Mouse (Mus musculus): ENCODE results near the gene Olfr469. TPM values are rescaled to one million over a fixed set of nuclear protein-coding genes. Genes with fewer than 3 reads are reported as not detected.
"Not testable (repeated sequence)": the region's sequence is repeated elsewhere in the genome, so short reads cannot be mapped to it uniquely, and the experiment has no call there.

The Olfr469 gene
- polyA plus RNA-seq (2014; fragmentation: Nextera tagmentation; extraction: Ambion mirVana): not detected in 2 replicates

DNA sequence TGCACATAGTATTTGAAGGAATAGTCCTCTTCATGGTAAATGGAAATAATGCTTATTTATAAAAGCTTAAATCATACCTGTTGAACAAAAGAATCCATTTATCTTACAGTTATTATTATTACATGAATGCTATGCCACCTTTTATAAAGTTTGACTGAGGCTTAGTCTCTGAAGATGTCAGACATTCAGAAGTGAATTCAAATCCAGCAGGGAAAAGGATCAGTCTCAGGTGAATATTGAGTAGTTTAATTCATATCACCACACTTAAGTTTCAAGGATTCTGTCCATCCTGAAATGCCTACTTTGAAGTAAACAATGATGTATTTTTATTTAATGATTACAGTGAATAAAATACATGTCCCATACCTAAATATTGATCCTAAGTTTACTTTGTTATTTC is at the start of gene Olfr469:
Olfr469 (minus strand) TSS at position 101 of the 400 bp plus-strand sequence.
- not testable (repeated sequence) for H3K4me1 ChIP-seq (ENCODE audit: control insufficient read depth, insufficient read depth, low read length); H3K4me2 ChIP-seq (replicated peaks; ENCODE audit: low read depth, low read length); H3K36me3 ChIP-seq (ENCODE audit: control insufficient read depth, insufficient read depth, low read length); H3K27me3 ChIP-seq (ENCODE audit: control insufficient read depth, insufficient read depth, low read length); H3K9ac ChIP-seq (replicated peaks; ENCODE audit: low read depth, low read length); ATAC-seq (ENCODE audit: insufficient number of reproducible peaks, insufficient read depth, low FRiP score, low read depth); H3K4me3 ChIP-seq (ENCODE audit: low read depth, low read length); H3K9me3 ChIP-seq (ENCODE audit: control insufficient read depth, low read depth, low read length); H3K27ac ChIP-seq (ENCODE audit: low read length)

DNA sequence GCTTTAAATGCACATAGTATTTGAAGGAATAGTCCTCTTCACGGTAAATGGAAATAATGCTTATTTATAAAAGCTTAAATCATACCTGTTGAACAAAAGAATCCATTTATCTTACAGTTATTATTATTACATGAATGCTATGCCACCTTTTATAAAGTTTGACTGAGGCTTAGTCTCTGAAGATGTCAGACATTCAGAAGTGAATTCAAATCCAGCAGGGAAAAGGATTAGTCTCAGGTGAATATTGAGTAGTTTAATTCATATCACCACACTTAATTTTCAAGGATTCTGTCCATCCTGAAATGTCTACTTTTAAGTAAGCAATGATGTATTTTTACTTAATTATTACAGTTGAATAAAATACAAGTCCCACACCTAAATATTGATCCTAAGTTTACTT is 22.0 kb upstream of the Olfr469 start, which contains the start of gene Olfr470:
Olfr470 (minus strand) TSS at position 101 of the 400 bp plus-strand sequence.
- 70% methylated on average over 1 of the region's 1 CpGs for WGBS
- not testable (repeated sequence) for H3K36me3 ChIP-seq (ENCODE audit: control insufficient read depth, insufficient read depth, low read length); H3K4me3 ChIP-seq (ENCODE audit: low read depth, low read length); H3K9me3 ChIP-seq (ENCODE audit: control insufficient read depth, low read depth, low read length); H3K27ac ChIP-seq (ENCODE audit: low read length); H3K27me3 ChIP-seq (ENCODE audit: control insufficient read depth, insufficient read depth, low read length); ATAC-seq (ENCODE audit: insufficient number of reproducible peaks, insufficient read depth, low FRiP score, low read depth); H3K4me1 ChIP-seq (ENCODE audit: control insufficient read depth, insufficient read depth, low read length); H3K9ac ChIP-seq (replicated peaks; ENCODE audit: low read depth, low read length); H3K4me2 ChIP-seq (replicated peaks; ENCODE audit: low read depth, low read length)

DNA sequence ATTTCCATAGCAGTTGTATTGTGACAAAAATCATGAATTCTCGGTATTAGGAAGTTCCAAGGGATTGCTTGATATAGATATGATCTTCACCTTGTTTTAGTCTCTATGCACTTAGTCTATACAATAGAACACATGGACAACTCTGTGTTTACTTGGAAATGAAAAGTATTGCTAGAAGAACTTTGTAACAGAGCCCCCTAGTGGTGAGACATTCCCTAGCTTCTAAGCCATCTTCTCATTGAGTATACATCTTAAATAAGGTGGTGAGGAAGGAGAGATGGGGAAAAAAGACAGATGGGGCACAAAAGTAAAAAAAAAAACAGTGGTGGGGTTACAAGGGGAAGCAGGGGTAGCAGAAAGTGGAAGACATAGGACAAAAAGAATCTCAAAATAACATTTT is 16.4 kb upstream of the Olfr469 start:
- no peak for ATAC-seq (ENCODE audit: insufficient number of reproducible peaks, insufficient read depth, low FRiP score, low read depth)

DNA sequence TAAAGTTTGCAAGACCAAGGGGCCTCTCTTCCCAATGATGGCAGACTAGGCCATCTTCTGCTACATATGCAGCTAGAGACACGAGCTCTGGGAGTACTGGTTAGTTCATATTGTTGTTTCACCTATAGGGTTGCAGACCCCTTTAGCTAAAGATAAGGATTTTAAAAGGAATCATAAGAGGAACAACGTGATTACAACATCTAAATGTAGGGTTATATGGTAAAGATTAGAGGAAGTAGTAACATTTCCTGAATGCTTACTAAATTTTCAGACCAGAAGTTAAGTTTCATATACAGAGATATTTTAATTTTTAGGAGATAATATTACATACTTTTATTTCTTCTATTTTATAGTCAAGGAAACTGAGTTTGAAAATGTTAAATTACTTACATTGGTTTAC is 1.5 kb downstream of the Olfr469 start:
- not testable (repeated sequence) for H3K36me3 ChIP-seq (ENCODE audit: control insufficient read depth, insufficient read depth, low read length); H3K27ac ChIP-seq (ENCODE audit: low read length); H3K4me3 ChIP-seq (ENCODE audit: low read depth, low read length); ATAC-seq (ENCODE audit: insufficient number of reproducible peaks, insufficient read depth, low FRiP score, low read depth); H3K4me1 ChIP-seq (ENCODE audit: control insufficient read depth, insufficient read depth, low read length); H3K27me3 ChIP-seq (ENCODE audit: control insufficient read depth, insufficient read depth, low read length); H3K4me2 ChIP-seq (replicated peaks; ENCODE audit: low read depth, low read length); H3K9ac ChIP-seq (replicated peaks; ENCODE audit: low read depth, low read length); H3K9me3 ChIP-seq (ENCODE audit: control insufficient read depth, low read depth, low read length)
- 57% methylated on average over 2 of the region's 2 CpGs for WGBS

More for the DNA sequence above, 16.4 kb upstream of the Olfr469 start:
- Histone ChIP-seq H3K4me1 (ENCODE audit: control insufficient read depth, insufficient read depth, low read length) (no peaks in the 10 kb centered on the region), H3K9me3 (ENCODE audit: control insufficient read depth, low read depth, low read length) (no peaks in the 10 kb centered on the region), H3K27me3 (ENCODE audit: control insufficient read depth, insufficient read depth, low read length) (no peaks in the 10 kb centered on the region), H3K36me3 (ENCODE audit: control insufficient read depth, insufficient read depth, low read length) (no peaks in the 10 kb centered on the region), H3K27ac (ENCODE audit: low read length) (no peak overlapping the region), H3K9ac (replicated peaks; ENCODE audit: low read depth, low read length) (no peak overlapping the region), H3K4me3 (ENCODE audit: low read depth, low read length) (no peak overlapping the region), H3K4me2 (replicated peaks; ENCODE audit: low read depth, low read length) (no peak overlapping the region)
- WGBS: 82% methylated on average over 1 of the region's 1 CpGs

DNA sequence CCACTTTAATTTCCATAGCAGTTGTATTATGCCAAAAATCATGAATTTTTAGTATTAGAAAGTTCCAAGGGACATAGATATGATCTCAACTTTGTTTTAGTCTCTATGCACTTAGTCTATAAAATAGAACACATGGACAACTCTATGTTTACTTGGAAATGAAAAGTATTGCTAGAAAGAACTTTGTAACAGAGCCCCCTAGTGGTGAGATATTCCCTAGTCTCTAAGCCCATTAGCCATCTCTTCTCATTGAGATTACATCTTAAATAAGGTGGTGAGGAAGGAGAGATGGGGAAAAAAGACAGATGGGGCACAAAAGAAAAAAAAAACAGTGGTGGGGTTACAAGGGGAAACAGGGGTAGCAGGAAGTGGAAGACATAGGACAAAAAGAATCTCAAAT is 5.9 kb downstream of the Olfr469 start:
- Histone ChIP-seq H3K9ac (replicated peaks; ENCODE audit: low read depth, low read length) (no peak overlapping the region), H3K4me1 (ENCODE audit: control insufficient read depth, insufficient read depth, low read length) (no peaks in the 10 kb centered on the region), H3K27ac (ENCODE audit: low read length) (no peak overlapping the region), H3K4me2 (replicated peaks; ENCODE audit: low read depth, low read length) (no peak overlapping the region), H3K27me3 (ENCODE audit: control insufficient read depth, insufficient read depth, low read length) (no peaks in the 10 kb centered on the region), H3K36me3 (ENCODE audit: control insufficient read depth, insufficient read depth, low read length) (no peaks in the 10 kb centered on the region), H3K4me3 (ENCODE audit: low read depth, low read length) (no peak overlapping the region), H3K9me3 (ENCODE audit: control insufficient read depth, low read depth, low read length) (no peaks in the 10 kb centered on the region)
- no peak for ATAC-seq (ENCODE audit: insufficient number of reproducible peaks, insufficient read depth, low FRiP score, low read depth)

- Histone ChIP-seq H3K27me3 (ENCODE audit: control insufficient read depth, insufficient read depth, low read length) (no peaks in the 10 kb centered on the region), H3K4me1 (ENCODE audit: control insufficient read depth, insufficient read depth, low read length) (no peaks in the 10 kb centered on the region), H3K4me2 (replicated peaks; ENCODE audit: low read depth, low read length) (no peak within 1 kb of the TSS), H3K27ac (ENCODE audit: low read length) (no peak within 1 kb of the TSS), H3K9me3 (ENCODE audit: control insufficient read depth, low read depth, low read length) (no peaks in the 10 kb centered on the region), H3K4me3 (ENCODE audit: low read depth, low read length) (no peak within 1 kb of the TSS), H3K36me3 (ENCODE audit: control insufficient read depth, insufficient read depth, low read length) (no peaks in the 10 kb centered on the region), H3K9ac (replicated peaks; ENCODE audit: low read depth, low read length) (no peak within 1 kb of the TSS)
- no peak for ATAC-seq (ENCODE audit: insufficient number of reproducible peaks, insufficient read depth, low FRiP score, low read depth)
These were observed 13.4 kb downstream of the Olfr469 start, which contains the start of gene Olfr467 for GRCm38 (mm10) chr7:107811963-107812362. Gene Olfr467, plus strand, starts transcription at chr7:107812263.

DNA sequence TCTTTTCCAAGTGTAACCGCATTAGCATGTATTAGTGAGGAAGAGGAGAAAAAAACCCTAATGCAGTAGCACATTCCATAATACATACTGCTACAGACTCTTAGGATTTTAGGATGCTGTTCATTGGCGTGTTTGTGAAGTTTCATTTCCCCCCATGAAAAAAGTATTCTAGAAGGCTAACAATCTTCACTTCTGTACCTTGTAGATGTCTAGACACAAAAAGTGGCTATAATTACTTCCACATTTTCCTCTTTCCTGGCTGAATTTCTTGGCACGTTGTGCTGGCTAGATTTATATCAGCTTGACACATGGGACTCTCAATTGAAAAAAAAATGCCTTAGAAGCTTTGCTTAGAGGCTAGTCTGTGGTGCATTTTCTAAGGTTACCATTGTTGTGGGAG is 23.2 kb downstream of the Olfr469 start:
- WGBS: 73% methylated on average over 3 of the region's 3 CpGs
- H3K4me1 ChIP-seq (ENCODE audit: control insufficient read depth, insufficient read depth, low read length): no peaks in the 10 kb centered on the region
- H3K9ac ChIP-seq (replicated peaks; ENCODE audit: low read depth, low read length): no peak overlapping the region
- H3K27ac ChIP-seq (ENCODE audit: low read length): no peak overlapping the region
- no peaks in the 10 kb centered on the region for H3K27me3 ChIP-seq (ENCODE audit: control insufficient read depth, insufficient read depth, low read length)
- no peak for ATAC-seq (ENCODE audit: insufficient number of reproducible peaks, insufficient read depth, low FRiP score, low read depth)
- H3K4me2 ChIP-seq (replicated peaks; ENCODE audit: low read depth, low read length): no peak overlapping the region
- no peak overlapping the region for H3K4me3 ChIP-seq (ENCODE audit: low read depth, low read length)
- H3K36me3 ChIP-seq (ENCODE audit: control insufficient read depth, insufficient read depth, low read length): no peaks in the 10 kb centered on the region
- no peaks in the 10 kb centered on the region; the same call in 1 of the 2 replicates for H3K9me3 ChIP-seq (ENCODE audit: control insufficient read depth, low read depth, low read length)

DNA sequence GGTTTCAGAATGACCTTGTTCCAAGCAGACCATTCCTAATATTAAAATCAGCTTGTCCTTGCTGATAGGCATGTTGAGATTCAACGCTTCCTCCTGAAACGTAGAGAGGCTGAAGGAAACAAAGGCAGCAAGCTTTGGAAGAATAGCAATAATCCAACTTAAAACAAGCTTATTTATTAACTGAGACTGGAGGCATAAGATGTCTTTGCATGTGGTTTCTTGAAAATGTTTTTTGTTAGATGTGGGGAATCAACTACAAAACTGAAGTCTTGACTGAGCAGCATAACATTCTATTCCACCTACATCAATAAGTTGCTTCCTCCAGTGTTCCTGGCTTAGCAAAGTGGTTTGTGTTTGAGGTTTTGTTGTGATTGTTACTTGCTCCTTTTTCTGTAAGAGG is 24.2 kb downstream of the Olfr469 start, which contains the start of gene Ovch2:
Ovch2 (minus strand) TSS at position 101 of the 400 bp plus-strand sequence.
- Histone ChIP-seq H3K4me3 (ENCODE audit: low read depth, low read length) (no peak within 1 kb of the TSS), H3K4me2 (replicated peaks; ENCODE audit: low read depth, low read length) (no peak within 1 kb of the TSS), H3K36me3 (ENCODE audit: control insufficient read depth, insufficient read depth, low read length) (no peaks in the 10 kb centered on the region), H3K9ac (replicated peaks; ENCODE audit: low read depth, low read length) (no peak within 1 kb of the TSS), H3K9me3 (ENCODE audit: control insufficient read depth, low read depth, low read length) (no peaks in the 10 kb centered on the region; the same call in 1 of the 2 replicates), H3K27me3 (ENCODE audit: control insufficient read depth, insufficient read depth, low read length) (no peaks in the 10 kb centered on the region), H3K4me1 (ENCODE audit: control insufficient read depth, insufficient read depth, low read length) (no peaks in the 10 kb centered on the region), H3K27ac (ENCODE audit: low read length) (no peak within 1 kb of the TSS)
- WGBS: 89% methylated on average over 2 of the region's 2 CpGs
- no peak for ATAC-seq (ENCODE audit: insufficient number of reproducible peaks, insufficient read depth, low FRiP score, low read depth)

- WGBS: 84% methylated on average over 2 of the region's 2 CpGs
- Histone ChIP-seq H3K27me3 (ENCODE audit: control insufficient read depth, insufficient read depth, low read length) (no peaks in the 10 kb centered on the region), H3K9ac (replicated peaks; ENCODE audit: low read depth, low read length) (no peak overlapping the region), H3K9me3 (ENCODE audit: control insufficient read depth, low read depth, low read length) (no peaks in the 10 kb centered on the region), H3K27ac (ENCODE audit: low read length) (no peak overlapping the region), H3K4me2 (replicated peaks; ENCODE audit: low read depth, low read length) (no peak overlapping the region), H3K4me3 (ENCODE audit: low read depth, low read length) (no peak overlapping the region), H3K4me1 (ENCODE audit: control insufficient read depth, insufficient read depth, low read length) (no peaks in the 10 kb centered on the region), H3K36me3 (ENCODE audit: control insufficient read depth, insufficient read depth, low read length) (no peaks in the 10 kb centered on the region)
- ATAC-seq (ENCODE audit: insufficient number of reproducible peaks, insufficient read depth, low FRiP score, low read depth): no peak
These were observed 28.8 kb downstream of the Olfr469 start for GRCm38 (mm10) chr7:107796500-107796899.

Measured in stomach, embryonic 14.5 days (tissue).